Mouse (Mus musculus) heart, adult 2 months (tissue): ENCODE data around the gene Wwox.

Source experiments
- CTCF ChIP-seq: fragments of 200-600 bp; IDR thresholded peaks from 2 replicates; pipeline ENCODE4 v1.8.1; 2022; ENCODE audit warnings: antibody characterized with exemption, mild to moderate bottlenecking, moderate library complexity
- POLR2A ChIP-seq: fragments of 200-500 bp; IDR thresholded peaks from 2 replicates; pipeline ENCODE4 v1.6.1; 2011; ENCODE audit warnings: mild to moderate bottlenecking, low read depth, low read length, control low read depth; ENCODE audit not compliant: insufficient read depth

- TF ChIP-seq POLR2A (no peak), CTCF (no peak)
Observed at GRCm38 (mm10) chr8:115071231-115071630, 631.8 kb downstream of the Wwox start.
